In genomic region chr5:149264878-149265279, GRCm38 (mm10) we compare ENCODE assay signal across 12 mouse cellular contexts. TPM values are rescaled to one million over a fixed set of nuclear protein-coding genes. Genes with fewer than 3 reads are reported as not detected.
A peak's percentile ranks its signal among the peaks of the same experiment; 100 is the strongest.
DNase-seq lines count a peak whose midpoint lies in the region; ATAC-seq and TF ChIP-seq lines count a peak whose summit lies in the region.
"Had no signal": no experiment of that assay in that cellular context is flagged by ENCODE, and none has a peak within 500 bp of the region (broad histone marks: within the 10 kb centered on the region; RNA-seq: fewer than 3 reads in every experiment).

No protein-coding gene starts in this region.

- no peak overlapping the region for H3K27ac ChIP-seq in stomach, embryonic 14.5 days (ENCODE audit: low read length)
- H3K27ac ChIP-seq in stomach, postnatal 0 days (replicated peaks): no peak overlapping the region
- no peak overlapping the region for H3K27ac ChIP-seq in embryonic facial prominence, embryonic 12.5 days
- H3K27ac ChIP-seq in lung, postnatal 0 days (ENCODE audit: low read length): no peak overlapping the region
- H3K27ac ChIP-seq: forebrain, embryonic 15.5 days had no signal

- TF ChIP-seq EP300 in stomach, postnatal 0 days (optimal IDR thresholded peaks at IDR 0.05): no peak
- no peak for TF ChIP-seq EP300 in lung, postnatal 0 days (IDR thresholded peaks at IDR 0.05)

- WGBS in stomach, embryonic 14.5 days: 49% methylated on average over 5 of the region's 6 CpGs
- 54% methylated on average over 6 of the region's 6 CpGs for WGBS in stomach, postnatal 0 days
- WGBS in embryonic facial prominence, embryonic 12.5 days: 59% methylated on average over 6 of the region's 6 CpGs
- WGBS in lung, postnatal 0 days: 36% methylated on average over 6 of the region's 6 CpGs

- ATAC-seq in stomach, embryonic 14.5 days (ENCODE audit: insufficient number of reproducible peaks, insufficient read depth, low FRiP score, low read depth): peak; percentile 26; the same call in 1 of the 2 replicates
- no peak for ATAC-seq in stomach, postnatal 0 days (ENCODE audit: low FRiP score, low TSS enrichment)
- 0 out of 2 replicates have a peak, but pooled peaks have one; percentile 41 for ATAC-seq in embryonic facial prominence, embryonic 12.5 days (ENCODE audit: insufficient number of reproducible peaks, insufficient read depth, low FRiP score, low TSS enrichment)
- peak; percentile 40 for ATAC-seq in lung, postnatal 0 days
- ATAC-seq: forebrain, embryonic 15.5 days had no signal

- H3K4me2 ChIP-seq in stomach, embryonic 14.5 days (replicated peaks; ENCODE audit: low read depth, low read length): no peak overlapping the region
- H3K4me2 ChIP-seq in stomach, postnatal 0 days (replicated peaks; ENCODE audit: low read depth): no peak overlapping the region
- no peak overlapping the region for H3K4me2 ChIP-seq in embryonic facial prominence, embryonic 12.5 days (replicated peaks)
- no peak overlapping the region for H3K4me2 ChIP-seq in lung, postnatal 0 days (replicated peaks; ENCODE audit: low read depth, low read length)
- H3K4me2 ChIP-seq: forebrain, embryonic 15.5 days had no signal

- H3K36me3 ChIP-seq in stomach, embryonic 14.5 days (ENCODE audit: control insufficient read depth, insufficient read depth, low read length): no peaks in the 10 kb centered on the region
- H3K36me3 ChIP-seq in stomach, postnatal 0 days (ENCODE audit: control insufficient read depth, insufficient read depth, low read length): no peaks in the 10 kb centered on the region
- no peaks in the 10 kb centered on the region for H3K36me3 ChIP-seq in embryonic facial prominence, embryonic 12.5 days
- H3K36me3 ChIP-seq in lung, postnatal 0 days (ENCODE audit: insufficient read depth, low read length): no peaks in the 10 kb centered on the region
- no peaks in the 10 kb centered on the region for H3K36me3 ChIP-seq in splenic B cell, adult 2 months (ENCODE audit: control insufficient read depth, insufficient read depth, low read length, poor library complexity, severe bottlenecking)
- H3K36me3 ChIP-seq: forebrain, embryonic 15.5 days had no signal

- TF ChIP-seq CTCF in stomach, postnatal 0 days (IDR thresholded peaks at IDR 0.05; ENCODE audit: low read depth): no peak
- TF ChIP-seq CTCF in lung, postnatal 0 days (IDR thresholded peaks at IDR 0.05): no peak

- H3K9ac ChIP-seq in stomach, embryonic 14.5 days (replicated peaks; ENCODE audit: low read depth, low read length): no peak overlapping the region
- no peak overlapping the region for H3K9ac ChIP-seq in stomach, postnatal 0 days (ENCODE audit: low read length)
- H3K9ac ChIP-seq in embryonic facial prominence, embryonic 12.5 days: no peak overlapping the region
- H3K9ac ChIP-seq in lung, postnatal 0 days (replicated peaks; ENCODE audit: low read depth): no peak overlapping the region
- H3K9ac ChIP-seq: forebrain, embryonic 15.5 days had no signal

- no peaks in the 10 kb centered on the region for H3K27me3 ChIP-seq in stomach, embryonic 14.5 days (ENCODE audit: control insufficient read depth, insufficient read depth, low read length)
- no peaks in the 10 kb centered on the region for H3K27me3 ChIP-seq in stomach, postnatal 0 days (ENCODE audit: control insufficient read depth, insufficient read depth, low read length)
- no peaks in the 10 kb centered on the region for H3K27me3 ChIP-seq in embryonic facial prominence, embryonic 12.5 days
- H3K27me3 ChIP-seq in lung, postnatal 0 days (replicated peaks; ENCODE audit: insufficient read depth, low read length): no peaks in the 10 kb centered on the region
- no peaks in the 10 kb centered on the region for H3K27me3 ChIP-seq in splenic B cell, adult 2 months (ENCODE audit: control insufficient read depth, insufficient read depth, low read length, poor library complexity, severe bottlenecking)
- H3K27me3 ChIP-seq: forebrain, embryonic 15.5 days had no signal

- H3K4me3 ChIP-seq in stomach, embryonic 14.5 days (ENCODE audit: low read depth, low read length): no peak overlapping the region
- no peak overlapping the region for H3K4me3 ChIP-seq in stomach, postnatal 0 days (ENCODE audit: low read depth, low read length)
- no peak overlapping the region for H3K4me3 ChIP-seq in embryonic facial prominence, embryonic 12.5 days
- no peak overlapping the region for H3K4me3 ChIP-seq in lung, postnatal 0 days (ENCODE audit: low read depth, low read length)
- H3K4me3 ChIP-seq: forebrain, embryonic 15.5 days had no signal

- no peak for DNase-seq in stomach, postnatal 0 days (ENCODE audit: low spot score)
- peak; percentile 36 for DNase-seq in lung, postnatal 0 days (ENCODE audit: low spot score)
- DNase-seq in splenic B cell, adult 2 months (ENCODE audit: low read depth, low spot score): peak; percentile 60
- DNase-seq in adrenal gland, postnatal 14 days: no peak
- DNase-seq in ovary, postnatal 14 days (ENCODE audit: low spot score): no peak
- DNase-seq: embryo, embryonic 11 days; kidney, adult 9 months; left cerebral cortex, postnatal 4 days; right cerebral cortex, postnatal 14 days had no signal

- H3K4me1 ChIP-seq in stomach, embryonic 14.5 days (ENCODE audit: control insufficient read depth, insufficient read depth, low read length): no peaks in the 10 kb centered on the region
- H3K4me1 ChIP-seq in stomach, postnatal 0 days (replicated peaks; ENCODE audit: control insufficient read depth, insufficient read depth): no peaks in the 10 kb centered on the region
- peaks cover 5% of the 10 kb centered on the region; the same call in 1 of the 2 replicates for H3K4me1 ChIP-seq in embryonic facial prominence, embryonic 12.5 days
- no peaks in the 10 kb centered on the region for H3K4me1 ChIP-seq in lung, postnatal 0 days (ENCODE audit: insufficient read depth, low read depth, low read length)
- H3K4me1 ChIP-seq: forebrain, embryonic 15.5 days had no signal

- H3K9me3 ChIP-seq in stomach, embryonic 14.5 days (ENCODE audit: control insufficient read depth, low read depth, low read length): no peaks in the 10 kb centered on the region
- no peaks in the 10 kb centered on the region for H3K9me3 ChIP-seq in stomach, postnatal 0 days (ENCODE audit: control insufficient read depth, low read length)
- H3K9me3 ChIP-seq in embryonic facial prominence, embryonic 12.5 days: no peaks in the 10 kb centered on the region
- H3K9me3 ChIP-seq in lung, postnatal 0 days (ENCODE audit: low read length): no peaks in the 10 kb centered on the region
- H3K9me3 ChIP-seq: forebrain, embryonic 15.5 days had no signal

RNA-seq across cellular contexts. Expression of gene Alox5ap, which starts 0.3 kb away (rescaled TPM):
- 11.2 and 11.6 TPM in 2 replicates for polyA plus RNA-seq in stomach, embryonic 14.5 days (2014; fragmentation: Nextera tagmentation; extraction: Ambion mirVana)
- 8.2 and 9.3 TPM in 2 replicates for polyA plus RNA-seq in stomach, postnatal 0 days (2015; fragmentation: Nextera tagmentation; extraction: Ambion mirVana)
- 8.5 and 13.1 TPM in 2 replicates for polyA plus RNA-seq in embryonic facial prominence, embryonic 12.5 days (2016; fragmentation: Nextera tagmentation; extraction: Ambion mirVana)
- polyA plus RNA-seq in lung, postnatal 0 days (2015; fragmentation: Nextera tagmentation; extraction: Ambion mirVana): 59.6 and 76.9 TPM in 2 replicates
- 7.8 and 17.6 TPM in 2 replicates for total RNA-seq in adrenal gland, postnatal 14 days (2021)

Comparison
In these comparisons a context has a peak if more than half of its experiments do, and no peak if none do; other contexts are left out.
1. DNase-seq: peak in lung, postnatal 0 days (single experiment) and splenic B cell, adult 2 months (single experiment); none in stomach, postnatal 0 days (single experiment), adrenal gland, postnatal 14 days (single experiment) and ovary, postnatal 14 days (single experiment).